Mouse (Mus musculus) cortical plate, adult 2 months (tissue): ENCODE measurements around the gene Dlg4.

Source experiments
- CTCF ChIP-seq: fragments of 200-500 bp; IDR thresholded peaks from 2 replicates; pipeline ENCODE4 v1.5.1; 2011; ENCODE audit warnings: mild to moderate bottlenecking, control low read depth, low read length; ENCODE audit not compliant: insufficient read depth; ENCODE audit errors: extremely low read depth
- POLR2A ChIP-seq: fragments of 200-500 bp; IDR thresholded peaks from 2 replicates; pipeline ENCODE4 v1.6.1; 2011; ENCODE audit warnings: mild to moderate bottlenecking, low read length, control low read depth; ENCODE audit not compliant: insufficient read depth; ENCODE audit errors: extremely low read depth

DNA sequence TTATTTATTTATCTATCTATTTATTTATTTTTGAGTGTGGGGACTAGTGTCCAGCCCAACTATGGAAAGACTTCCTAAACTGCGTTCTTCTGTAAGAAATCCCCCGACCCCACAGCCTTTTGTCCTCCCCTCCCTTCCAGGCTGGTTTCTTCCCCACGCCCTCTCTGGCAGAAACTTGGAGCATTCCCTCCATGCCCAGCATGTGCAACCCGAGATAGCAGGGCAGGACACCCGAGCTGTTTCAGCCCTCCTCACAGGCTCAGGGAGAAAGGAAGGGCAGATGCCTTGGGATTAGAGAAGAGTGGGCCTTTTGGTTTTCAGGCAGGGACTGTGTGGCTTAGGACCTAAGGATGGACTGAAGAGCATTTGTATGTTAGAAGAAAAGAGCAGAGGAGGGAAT lies 33.9 kb upstream of the Dlg4 start:
- TF ChIP-seq CTCF (no peak), POLR2A (no peak)
